Mouse (Mus musculus): ENCODE data around the gene Cep135.

Cep135 gene

DNA sequence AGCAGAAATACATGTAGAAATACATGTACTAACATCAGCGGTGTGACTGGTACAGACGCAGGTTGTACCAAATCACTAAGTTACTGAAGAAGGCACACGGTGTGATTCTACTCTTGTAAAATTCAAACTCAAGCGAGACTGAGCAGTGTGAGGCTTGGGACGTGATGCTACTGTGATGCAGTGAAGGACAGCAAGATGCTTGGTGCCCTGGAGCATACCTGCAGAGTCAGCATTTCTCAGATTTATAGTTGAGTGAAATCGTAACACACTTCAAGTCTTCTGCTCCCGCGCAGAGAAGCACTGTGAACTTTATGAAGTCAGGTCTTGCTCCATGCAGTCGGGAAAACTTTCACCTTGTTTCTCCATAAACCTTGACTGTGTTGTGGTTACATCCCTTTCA, 35.3 kb downstream of the Cep135 start:
- H3K27me3 ChIP-seq (ENCODE audit: insufficient read depth, low read length), result no peaks in the 10 kb centered on the region
- H3K9me3 ChIP-seq (ENCODE audit: low read length), result no peaks in the 10 kb centered on the region
- peaks cover 28% of the 10 kb centered on the region for H3K36me3 ChIP-seq (ENCODE audit: insufficient read depth, low read length)
- H3K4me1 ChIP-seq (replicated peaks; ENCODE audit: low read depth, low read length), result no peaks in the 10 kb centered on the region
- H3K4me3 ChIP-seq (replicated peaks; ENCODE audit: low read length), result no peak overlapping the region
- TF ChIP-seq CTCF (conservative IDR thresholded peaks at IDR 0.05; ENCODE audit: low read length), result no peak
- no peak for TF ChIP-seq POU5F1 (IDR thresholded peaks at IDR 0.05; ENCODE audit: borderline replicate concordance, low read length)
- TF ChIP-seq NANOG (IDR thresholded peaks at IDR 0.05; ENCODE audit: borderline replicate concordance, low read length), result no peak

DNA sequence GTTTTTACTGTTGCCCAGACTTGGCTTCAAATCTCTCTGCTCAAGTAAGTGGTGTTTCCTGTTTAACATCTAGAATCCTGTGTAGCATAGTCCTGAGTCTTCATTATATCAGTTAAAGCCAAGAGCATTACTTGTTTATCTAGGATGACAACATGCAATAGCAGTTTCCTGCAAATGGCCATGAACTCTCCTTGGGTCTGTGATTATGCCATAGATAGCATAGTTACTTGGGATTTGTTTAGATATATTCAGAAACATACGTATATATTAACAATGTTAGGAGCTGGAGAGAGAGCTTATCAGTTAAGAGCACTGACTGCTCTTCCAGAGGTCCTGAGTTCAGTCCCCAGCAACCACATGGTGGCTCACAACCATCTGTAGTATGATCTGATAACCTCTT, 39.3 kb downstream of the Cep135 start:
- Histone ChIP-seq H3K9me3 (ENCODE audit: low read length) (no peaks in the 10 kb centered on the region), H3K27me3 (ENCODE audit: insufficient read depth, low read length) (no peaks in the 10 kb centered on the region), H3K36me3 (ENCODE audit: insufficient read depth, low read length) (peaks cover 30% of the 10 kb centered on the region), H3K4me1 (replicated peaks; ENCODE audit: low read depth, low read length) (no peaks in the 10 kb centered on the region), H3K4me3 (replicated peaks; ENCODE audit: low read length) (no peak overlapping the region)
- TF ChIP-seq CTCF (conservative IDR thresholded peaks at IDR 0.05; ENCODE audit: low read length) (no peak), POU5F1 (IDR thresholded peaks at IDR 0.05; ENCODE audit: borderline replicate concordance, low read length) (no peak), NANOG (IDR thresholded peaks at IDR 0.05; ENCODE audit: borderline replicate concordance, low read length) (no peak)

DNA sequence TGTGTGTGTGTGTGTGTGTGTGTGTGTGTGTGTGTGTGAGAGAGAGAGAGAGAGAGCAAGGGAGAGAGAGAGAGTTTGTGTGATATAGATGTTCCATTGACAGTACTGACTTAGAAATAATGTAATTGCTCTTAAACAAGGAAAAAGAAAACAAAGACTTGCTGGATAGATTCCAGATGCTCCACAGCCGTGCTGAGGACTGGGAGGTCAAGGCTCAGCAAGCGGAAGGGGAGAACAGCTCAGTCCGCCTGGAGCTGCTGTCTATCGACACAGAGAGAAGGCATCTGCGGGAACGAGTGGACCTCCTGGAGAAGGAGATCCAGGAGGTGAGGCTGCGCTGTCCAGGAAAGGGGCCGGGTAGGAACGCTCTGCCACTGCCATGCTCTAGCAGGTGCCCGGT, 45.5 kb downstream of the Cep135 start:
- no peaks in the 10 kb centered on the region for H3K4me1 ChIP-seq (replicated peaks; ENCODE audit: low read depth, low read length)
- H3K9me3 ChIP-seq (ENCODE audit: low read length), result no peaks in the 10 kb centered on the region
- no peak overlapping the region for H3K4me3 ChIP-seq (replicated peaks; ENCODE audit: low read length)
- TF ChIP-seq CTCF (conservative IDR thresholded peaks at IDR 0.05; ENCODE audit: low read length) (no peak), POU5F1 (IDR thresholded peaks at IDR 0.05; ENCODE audit: borderline replicate concordance, low read length) (no peak), NANOG (IDR thresholded peaks at IDR 0.05; ENCODE audit: borderline replicate concordance, low read length) (no peak)
- H3K27me3 ChIP-seq (ENCODE audit: insufficient read depth, low read length), result no peaks in the 10 kb centered on the region
- peaks cover 54% of the 10 kb centered on the region for H3K36me3 ChIP-seq (ENCODE audit: insufficient read depth, low read length)

DNA sequence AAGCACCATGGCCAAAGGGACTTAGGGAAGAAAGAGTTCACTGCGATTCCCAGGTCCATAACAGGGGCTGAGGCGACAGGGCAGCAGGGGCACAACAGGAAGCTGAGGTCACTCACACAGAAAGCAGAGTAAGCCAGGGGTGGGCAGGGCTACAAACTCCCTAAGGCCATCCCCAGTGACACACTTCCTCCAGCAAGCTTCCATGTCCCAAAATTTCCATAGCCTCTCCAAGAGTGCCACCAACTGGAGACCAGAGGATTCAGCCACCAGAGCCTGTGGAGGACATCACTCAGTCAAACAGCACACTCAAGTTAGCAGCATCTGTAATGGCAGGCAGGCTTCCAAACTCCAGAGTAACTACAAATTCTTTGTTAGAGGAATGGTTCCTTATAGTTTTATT, 47.1 kb downstream of the Cep135 start:
- Histone ChIP-seq H3K4me1 (replicated peaks; ENCODE audit: low read depth, low read length) (no peaks in the 10 kb centered on the region), H3K27me3 (ENCODE audit: insufficient read depth, low read length) (no peaks in the 10 kb centered on the region), H3K9me3 (ENCODE audit: low read length) (no peaks in the 10 kb centered on the region), H3K36me3 (ENCODE audit: insufficient read depth, low read length) (peaks cover 62% of the 10 kb centered on the region), H3K4me3 (replicated peaks; ENCODE audit: low read length) (no peak overlapping the region)
- TF ChIP-seq CTCF (conservative IDR thresholded peaks at IDR 0.05; ENCODE audit: low read length) (no peak), NANOG (IDR thresholded peaks at IDR 0.05; ENCODE audit: borderline replicate concordance, low read length) (no peak)

GRCm38 (mm10) chr5:76642076-76642475, 53.6 kb downstream of the Cep135 start:
- TF ChIP-seq POU5F1 (IDR thresholded peaks at IDR 0.05; ENCODE audit: borderline replicate concordance, low read length), result no peak
- no peak for TF ChIP-seq CTCF (conservative IDR thresholded peaks at IDR 0.05; ENCODE audit: low read length)
- no peak for TF ChIP-seq NANOG (IDR thresholded peaks at IDR 0.05; ENCODE audit: borderline replicate concordance, low read length)
- no peaks in the 10 kb centered on the region for H3K9me3 ChIP-seq (ENCODE audit: low read length)
- no peaks in the 10 kb centered on the region for H3K27me3 ChIP-seq (ENCODE audit: insufficient read depth, low read length)
- peaks cover 47% of the 10 kb centered on the region for H3K36me3 ChIP-seq (ENCODE audit: insufficient read depth, low read length)
- no peak overlapping the region for H3K4me3 ChIP-seq (replicated peaks; ENCODE audit: low read length)
- 0 out of 2 replicates have a peak, but pooled peaks cover 5% of the 10 kb centered on the region for H3K4me1 ChIP-seq (replicated peaks; ENCODE audit: low read depth, low read length)

DNA sequence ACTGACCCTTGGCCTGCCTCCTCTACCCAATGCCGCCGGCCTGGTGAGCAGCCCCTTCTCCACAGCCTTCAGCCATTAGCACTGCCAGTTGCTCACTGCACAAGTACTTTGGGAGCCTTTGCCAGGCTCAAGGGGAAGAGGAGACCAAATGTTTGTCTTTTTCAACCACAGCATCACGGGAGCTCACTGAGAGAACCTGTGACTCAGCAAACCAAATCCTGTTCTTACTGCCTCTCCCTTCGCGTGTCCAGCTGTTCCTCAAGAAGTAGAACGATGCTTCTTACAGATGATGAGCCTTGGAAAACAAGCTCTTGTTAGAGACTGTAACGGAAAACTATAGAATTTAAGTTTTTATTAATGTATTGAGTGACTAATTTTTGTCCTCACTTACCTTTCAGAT, 55.7 kb downstream of the Cep135 start:
- no peaks in the 10 kb centered on the region for H3K9me3 ChIP-seq (ENCODE audit: low read length)
- no peaks in the 10 kb centered on the region for H3K27me3 ChIP-seq (ENCODE audit: insufficient read depth, low read length)
- H3K36me3 ChIP-seq (ENCODE audit: insufficient read depth, low read length), result peaks cover 33% of the 10 kb centered on the region
- TF ChIP-seq POU5F1 (IDR thresholded peaks at IDR 0.05; ENCODE audit: borderline replicate concordance, low read length) (no peak), NANOG (IDR thresholded peaks at IDR 0.05; ENCODE audit: borderline replicate concordance, low read length) (no peak), CTCF (conservative IDR thresholded peaks at IDR 0.05; ENCODE audit: low read length) (no peak)
- no peak overlapping the region for H3K4me3 ChIP-seq (replicated peaks; ENCODE audit: low read length)
- H3K4me1 ChIP-seq (replicated peaks; ENCODE audit: low read depth, low read length), result 0 out of 2 replicates have a peak, but pooled peaks cover 5% of the 10 kb centered on the region

DNA sequence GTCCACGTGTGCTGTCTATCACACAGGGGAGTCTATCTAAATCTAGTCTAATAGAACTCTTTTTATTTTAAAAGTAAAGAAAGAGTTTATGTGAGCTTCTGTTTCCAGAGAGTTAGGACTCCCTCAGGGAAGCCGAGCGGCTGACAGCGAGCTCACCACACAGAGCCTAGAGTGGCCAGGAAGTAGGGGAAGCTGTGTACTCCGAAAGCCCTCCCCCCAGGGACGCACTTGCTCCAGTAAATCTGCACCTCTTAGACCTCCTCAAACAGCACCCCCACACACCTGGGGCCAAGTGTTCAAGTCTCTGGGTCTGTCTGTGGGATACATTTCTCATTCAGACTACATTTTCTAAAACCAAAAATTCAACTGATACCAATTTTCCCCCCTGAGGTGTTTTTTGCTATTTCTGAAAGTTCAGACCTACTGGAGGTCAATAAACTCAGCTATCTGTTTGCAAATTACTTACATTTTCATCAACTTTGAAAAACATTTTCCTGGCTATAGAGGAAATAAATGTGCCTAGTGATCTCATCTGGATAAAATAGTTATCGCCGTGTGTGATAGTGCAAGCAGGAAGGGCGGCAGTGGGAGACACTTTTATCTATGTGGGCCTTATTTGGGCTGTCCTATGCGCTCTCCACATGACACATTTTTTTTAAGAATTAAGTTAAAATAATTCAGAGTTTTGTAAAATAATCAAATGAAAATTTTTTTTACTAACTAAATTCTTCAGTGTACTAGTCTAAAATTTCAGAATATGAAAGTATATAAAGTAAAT, 56.8 kb downstream of the Cep135 start:
- Histone ChIP-seq H3K4me3 (replicated peaks; ENCODE audit: low read length) (no peak overlapping the region), H3K36me3 (ENCODE audit: insufficient read depth, low read length) (peaks cover 25% of the 10 kb centered on the region), H3K9me3 (ENCODE audit: low read length) (no peaks in the 10 kb centered on the region), H3K27me3 (ENCODE audit: insufficient read depth, low read length) (no peaks in the 10 kb centered on the region), H3K4me1 (replicated peaks; ENCODE audit: low read depth, low read length) (0 out of 2 replicates have a peak, but pooled peaks cover 5% of the 10 kb centered on the region)
- TF ChIP-seq CTCF (conservative IDR thresholded peaks at IDR 0.05; ENCODE audit: low read length) (no peak), POU5F1 (IDR thresholded peaks at IDR 0.05; ENCODE audit: borderline replicate concordance, low read length) (no peak), NANOG (IDR thresholded peaks at IDR 0.05; ENCODE audit: borderline replicate concordance, low read length) (no peak)

- Histone ChIP-seq H3K4me3 (replicated peaks; ENCODE audit: low read length) (no peak overlapping the region), H3K36me3 (ENCODE audit: insufficient read depth, low read length) (no peaks in the 10 kb centered on the region), H3K27me3 (ENCODE audit: insufficient read depth, low read length) (peaks cover 3% of the 10 kb centered on the region; the same call in 1 of the 2 replicates), H3K9me3 (ENCODE audit: low read length) (no peaks in the 10 kb centered on the region), H3K4me1 (replicated peaks; ENCODE audit: low read depth, low read length) (no peaks in the 10 kb centered on the region)
- TF ChIP-seq NANOG (IDR thresholded peaks at IDR 0.05; ENCODE audit: borderline replicate concordance, low read length), result no peak
- TF ChIP-seq POU5F1 (IDR thresholded peaks at IDR 0.05; ENCODE audit: borderline replicate concordance, low read length), result no peak
- TF ChIP-seq CTCF (conservative IDR thresholded peaks at IDR 0.05; ENCODE audit: low read length), result no peak
These were observed 61.4 kb downstream of the Cep135 start for GRCm38 (mm10) chr5:76649897-76650296.

All from E14TG2a.4 (cell line).